Mouse (Mus musculus) limb, embryonic 15.5 days (tissue): ENCODE measurements around the gene Il6ra. TPM values are rescaled to one million over a fixed set of nuclear protein-coding genes. Genes with fewer than 3 reads are reported as not detected.
"Not testable (repeated sequence)": the region's sequence is repeated elsewhere in the genome, so short reads cannot be mapped to it uniquely, and the experiment has no call there.

Experiments used
- ATAC-seq: fragments of 200-750 bp; cut with Nextera tagmentation; 2 replicates; pipeline ENCODE4 v1.8.0; 2017; ENCODE audit warnings: low read depth, moderate TSS enrichment; ENCODE audit not compliant: insufficient number of reproducible peaks, low FRiP score, low TSS enrichment
- H3K27ac ChIP-seq: fragments of 300-500 bp; sonication (generic); 2 replicates; pipeline ENCODE4 v1.5.1; 2015; ENCODE audit warnings: moderate library complexity, mild to moderate bottlenecking, inconsistent platforms
- H3K27me3 ChIP-seq: fragments of 300-500 bp; sonication (generic); 2 replicates; pipeline ENCODE4 v1.6.1; 2015; ENCODE audit warnings: inconsistent platforms
- H3K36me3 ChIP-seq: fragments of 300-500 bp; sonication (generic); 2 replicates; pipeline ENCODE4 v1.6.1; 2015; ENCODE audit warnings: inconsistent platforms
- H3K4me1 ChIP-seq: fragments of 300-500 bp; sonication (generic); 2 replicates; pipeline ENCODE4 v1.6.1; 2015; ENCODE audit warnings: inconsistent platforms
- H3K4me2 ChIP-seq: fragments of 300-500 bp; sonication (generic); 2 replicates; pipeline ENCODE4 v1.6.1; 2015; ENCODE audit warnings: mild to moderate bottlenecking, inconsistent platforms
- H3K4me3 ChIP-seq: fragments of 300-500 bp; sonication (generic); 2 replicates; pipeline ENCODE4 v1.5.1; 2015; ENCODE audit warnings: mild to moderate bottlenecking, inconsistent platforms
- H3K9ac ChIP-seq: fragments of 300-500 bp; sonication (generic); 2 replicates; pipeline ENCODE4 v1.6.1; 2015; ENCODE audit warnings: inconsistent platforms
- H3K9me3 ChIP-seq: fragments of 300-500 bp; sonication (generic); 2 replicates; pipeline ENCODE4 v1.6.1; 2016; ENCODE audit warnings: inconsistent platforms
- WGBS: fragments of 180-500 bp; shearing (Covaris S2); methylation state at CpG from one replicate; pipeline ENCODE4 v1.1.7; 2015; 5-methylcytosine and 5-hydroxymethylcytosine counted together
- polyA plus RNA-seq: library from polyadenylated mRNA; unstranded; fragments of >200 nt; fragmentation: Nextera tagmentation; extraction: Ambion mirVana; gene quantifications from 2 replicates; pipeline ENCODE4 v1.2.1, GENCODE M21; 2015

The Il6ra gene
- polyA plus RNA-seq, 1 experiment from 2014 or later: 2.9 TPM

- H3K27me3 ChIP-seq: no peaks in the 10 kb centered on the region
- H3K4me3 ChIP-seq: no peak overlapping the region
- no peak for ATAC-seq
- H3K4me2 ChIP-seq: no peak overlapping the region
- no peaks in the 10 kb centered on the region for H3K36me3 ChIP-seq
- H3K9ac ChIP-seq: no peak overlapping the region
- peaks cover 43% of the 10 kb centered on the region for H3K4me1 ChIP-seq
- no peak overlapping the region for H3K27ac ChIP-seq
- no peaks in the 10 kb centered on the region for H3K9me3 ChIP-seq
- 69% methylated on average over 8 of the region's 8 CpGs for WGBS
These were observed 41.6 kb downstream of the Il6ra start for GRCm38 (mm10) chr3:89871339-89871914.

- no peaks in the 10 kb centered on the region for H3K27me3 ChIP-seq
- H3K9me3 ChIP-seq: no peaks in the 10 kb centered on the region
- no peak overlapping the region for H3K27ac ChIP-seq
- H3K9ac ChIP-seq: no peak overlapping the region
- no peak overlapping the region for H3K4me3 ChIP-seq
- 48% methylated on average over 22 of the region's 22 CpGs for whole genome bisulfite sequencing
- peaks cover 43% of the 10 kb centered on the region for H3K4me1 ChIP-seq
- peak overlapping the region; percentile 6; the same call in 1 of the 2 replicates for H3K4me2 ChIP-seq
- no peaks in the 10 kb centered on the region for H3K36me3 ChIP-seq
- ATAC-seq: no peak
These were observed 42.3 kb downstream of the Il6ra start for GRCm38 (mm10) chr3:89870472-89871271.

GRCm38 (mm10) chr3:89869556-89869955 is 43.4 kb downstream of the Il6ra start:
- Histone ChIP-seq H3K9ac (no peak overlapping the region), H3K4me1 (peaks cover 47% of the 10 kb centered on the region), H3K27ac (no peak overlapping the region), H3K4me2 (no peak overlapping the region), H3K36me3 (no peaks in the 10 kb centered on the region), H3K9me3 (no peaks in the 10 kb centered on the region), H3K27me3 (no peaks in the 10 kb centered on the region), H3K4me3 (no peak overlapping the region)
- WGBS: 65% methylated on average over 9 of the region's 9 CpGs
- ATAC-seq: no peak

- H3K4me2 ChIP-seq: no peak overlapping the region
These were observed 44.0 kb downstream of the Il6ra start for GRCm38 (mm10) chr3:89868956-89869355.

GRCm38 (mm10) chr3:89868357-89868756 is 44.6 kb downstream of the Il6ra start:
- Histone ChIP-seq H3K27ac (peak overlapping the region; percentile 77), H3K9ac (no peak overlapping the region)
- peak; percentile 49 for ATAC-seq

More at GRCm38 (mm10) chr3:89868956-89869355, 44.0 kb downstream of the Il6ra start:
- H3K9me3 ChIP-seq: no peaks in the 10 kb centered on the region
- H3K4me3 ChIP-seq: no peak overlapping the region
- H3K27ac ChIP-seq: peak overlapping the region; percentile 77; the same call in 1 of the 2 replicates
- no peaks in the 10 kb centered on the region for H3K36me3 ChIP-seq
- peaks cover 47% of the 10 kb centered on the region for H3K4me1 ChIP-seq
- H3K27me3 ChIP-seq: no peaks in the 10 kb centered on the region
- no peak for ATAC-seq
- H3K9ac ChIP-seq: no peak overlapping the region
- 46% methylated on average over 9 of the region's 9 CpGs for WGBS

GRCm38 (mm10) chr3:89867651-89868050 is 45.3 kb downstream of the Il6ra start:
- peak overlapping the region; percentile 54 for H3K27ac ChIP-seq
- ATAC-seq: 0 out of 2 replicates have a peak, but pooled peaks have one; percentile 71
- WGBS: 47% methylated on average over 3 of the region's 4 CpGs

More at GRCm38 (mm10) chr3:89868357-89868756, 44.6 kb downstream of the Il6ra start:
- Histone ChIP-seq H3K9me3 (no peaks in the 10 kb centered on the region), H3K36me3 (no peaks in the 10 kb centered on the region), H3K27me3 (no peaks in the 10 kb centered on the region), H3K4me1 (peaks cover 47% of the 10 kb centered on the region), H3K4me2 (peak overlapping the region; percentile 29; the same call in 1 of the 2 replicates), H3K4me3 (no peak overlapping the region)
- 7% methylated on average over 7 of the region's 7 CpGs for WGBS

GRCm38 (mm10) chr3:89865764-89866163 is 47.2 kb downstream of the Il6ra start:
- ATAC-seq: no peak
- WGBS: 79% methylated on average over 4 of the region's 4 CpGs
- H3K36me3 ChIP-seq: no peaks in the 10 kb centered on the region
- no peak overlapping the region for H3K4me3 ChIP-seq
- H3K4me2 ChIP-seq: no peak overlapping the region
- H3K27me3 ChIP-seq: no peaks in the 10 kb centered on the region
- H3K9me3 ChIP-seq: no peaks in the 10 kb centered on the region
- H3K9ac ChIP-seq: no peak overlapping the region
- peaks cover 40% of the 10 kb centered on the region for H3K4me1 ChIP-seq
- H3K27ac ChIP-seq: no peak overlapping the region

More at GRCm38 (mm10) chr3:89867651-89868050, 45.3 kb downstream of the Il6ra start:
- Histone ChIP-seq H3K9ac (no peak overlapping the region), H3K4me2 (no peak overlapping the region), H3K4me1 (peaks cover 45% of the 10 kb centered on the region), H3K36me3 (no peaks in the 10 kb centered on the region), H3K9me3 (no peaks in the 10 kb centered on the region), H3K4me3 (no peak overlapping the region), H3K27me3 (no peaks in the 10 kb centered on the region)

- H3K4me1 ChIP-seq: peaks cover 34% of the 10 kb centered on the region
- H3K9ac ChIP-seq: no peak overlapping the region
- no peaks in the 10 kb centered on the region for H3K9me3 ChIP-seq
- H3K4me3 ChIP-seq: no peak overlapping the region
- 49% methylated on average over 6 of the region's 6 CpGs for WGBS
- no peak overlapping the region for H3K27ac ChIP-seq
- H3K4me2 ChIP-seq: no peak overlapping the region
- H3K36me3 ChIP-seq: no peaks in the 10 kb centered on the region
- ATAC-seq: no peak
- H3K27me3 ChIP-seq: no peaks in the 10 kb centered on the region
These were observed 48.0 kb downstream of the Il6ra start for GRCm38 (mm10) chr3:89865020-89865419.

GRCm38 (mm10) chr3:89863716-89864509 is 49.1 kb downstream of the Il6ra start:
- no peak overlapping the region for H3K9ac ChIP-seq
- H3K27ac ChIP-seq: no peak overlapping the region
- peaks cover 27% of the 10 kb centered on the region for H3K4me1 ChIP-seq
- H3K27me3 ChIP-seq: no peaks in the 10 kb centered on the region
- H3K4me3 ChIP-seq: no peak overlapping the region
- no peaks in the 10 kb centered on the region for H3K9me3 ChIP-seq
- no peaks in the 10 kb centered on the region for H3K36me3 ChIP-seq
- WGBS: 73% methylated on average over 9 of the region's 9 CpGs
- no peak for ATAC-seq
- H3K4me2 ChIP-seq: no peak overlapping the region

- ATAC-seq, H3K9me3 ChIP-seq, H3K4me3 ChIP-seq, H3K4me2 ChIP-seq, H3K9ac ChIP-seq, H3K27ac ChIP-seq, H3K27me3 ChIP-seq, H3K36me3 ChIP-seq: not testable (repeated sequence)
- WGBS: 66% methylated on average over 3 of the region's 3 CpGs
- H3K4me1 ChIP-seq: peaks cover 20% of the 10 kb centered on the region
These were observed 49.7 kb downstream of the Il6ra start for GRCm38 (mm10) chr3:89863276-89863675.

- no peaks in the 10 kb centered on the region for H3K36me3 ChIP-seq
- H3K27ac ChIP-seq: no peak overlapping the region
- no peak for ATAC-seq
- peaks cover 14% of the 10 kb centered on the region for H3K4me1 ChIP-seq
- no peak overlapping the region for H3K4me3 ChIP-seq
- no peak overlapping the region for H3K9ac ChIP-seq
- no peak overlapping the region for H3K4me2 ChIP-seq
- H3K27me3 ChIP-seq: no peaks in the 10 kb centered on the region
- 76% methylated on average over 8 of the region's 8 CpGs for WGBS
- H3K9me3 ChIP-seq: no peaks in the 10 kb centered on the region
These were observed 50.7 kb downstream of the Il6ra start for GRCm38 (mm10) chr3:89862182-89862761.
